Mouse (Mus musculus) ES-E14 (cell line): ENCODE data around the gene Ttll13. TPM values are rescaled to one million over a fixed set of nuclear protein-coding genes. Genes with fewer than 3 reads are reported as not detected.

ENCODE experiments used
- DNase-seq: peaks from one replicate; pipeline ENCODE4 v3.0.0-alpha.2; 2013; ENCODE audit warnings: low read depth, low spot score
- H3K27ac ChIP-seq: 2 replicates; pipeline ENCODE4 v1.5.1; 2012; ENCODE audit warnings: low read depth, mild to moderate bottlenecking, low read length, moderate library complexity, mixed read lengths; ENCODE audit not compliant: poor library complexity, insufficient read depth, severe bottlenecking
- H3K36me3 ChIP-seq: 2 replicates; pipeline ENCODE4 v1.6.1; 2012; ENCODE audit warnings: mild to moderate bottlenecking, low read length, moderate library complexity, mixed read lengths; ENCODE audit not compliant: control insufficient read depth, poor library complexity, insufficient read depth, severe bottlenecking
- H3K4me1 ChIP-seq, 2 experiments: fragments of 150-350 bp in 1 of 2; sonication (generic) in 1 of 2; 2 replicates each; pipeline ENCODE4 v1.6.1; 2012; ENCODE audit warnings: low read length in 2 of 2, mild to moderate bottlenecking in 1 of 2, mixed read lengths in 1 of 2; ENCODE audit not compliant: control insufficient read depth in 2 of 2, insufficient read depth in 2 of 2, poor library complexity in 1 of 2
- H3K4me3 ChIP-seq, 2 experiments: fragments of 150-350 bp in 1 of 2; sonication (generic) in 1 of 2; 2 replicates each; pipeline ENCODE4 v1.5.1; 2012; ENCODE audit warnings: low read length in 2 of 2, low read depth in 1 of 2, mild to moderate bottlenecking in 1 of 2, mixed read lengths in 1 of 2; ENCODE audit not compliant: insufficient read depth in 1 of 2, poor library complexity in 1 of 2, severe bottlenecking in 1 of 2
- H3K9ac ChIP-seq: 2 replicates; pipeline ENCODE4 v1.6.1; 2012; ENCODE audit warnings: low read depth, mild to moderate bottlenecking, low read length, mixed read lengths; ENCODE audit not compliant: poor library complexity, insufficient read depth, severe bottlenecking
- H3K9me3 ChIP-seq: fragments of 150-350 bp; sonication (generic); 2 replicates; pipeline ENCODE4 v1.6.1; 2012; ENCODE audit warnings: low read depth, mild to moderate bottlenecking, low read length; ENCODE audit not compliant: control insufficient read depth, insufficient read depth
- CHD2 ChIP-seq: IDR thresholded peaks from 2 replicates; pipeline ENCODE4 v1.6.1; 2014; ENCODE audit warnings: mild to moderate bottlenecking, low read depth, low read length, inconsistent platforms
- HCFC1 ChIP-seq: IDR thresholded peaks from 2 replicates; pipeline ENCODE4 v1.6.1; 2012; ENCODE audit warnings: low read length, inconsistent platforms, borderline replicate concordance; ENCODE audit not compliant: insufficient read depth
- MAFK ChIP-seq: IDR thresholded peaks from 2 replicates; pipeline ENCODE4 v1.6.1; 2014; ENCODE audit warnings: mild to moderate bottlenecking, low read depth, low read length, inconsistent platforms; ENCODE audit not compliant: insufficient read depth
- ZC3H11A ChIP-seq: IDR thresholded peaks from 2 replicates; pipeline ENCODE4 v1.6.1; 2012; ENCODE audit warnings: low read depth, mild to moderate bottlenecking, inconsistent platforms, low read length, borderline replicate concordance
- ZNF384 ChIP-seq: IDR thresholded peaks from 2 replicates; pipeline ENCODE4 v1.6.1; 2012; ENCODE audit warnings: low read depth, low read length, inconsistent platforms
- in situ Hi-C, 2 experiments: fragments of 600-800 bp; cut with MboI; formaldehyde crosslinking; loops; one replicate each; pipeline ENCODE4 v1.15.1; 2025; ENCODE audit warnings: low sequenced_read_pairs in 2 of 2, inconsistent platforms in 1 of 2; ENCODE audit not compliant: unreplicated experiment in 2 of 2
- total RNA-seq: library from RNA; depleted of rRNA; stranded (reverse); fragments of 300-350 nt; gene quantifications from 2 replicates; pipeline ENCODE4 v1.2.3, GENCODE M21; 2012

Ttll13 gene
- total RNA-seq, 1 experiment: 2.8 TPM

- H3K36me3 ChIP-seq: peaks cover 35% of the 10 kb centered on the region
- no peak for TF ChIP-seq CHD2
- in situ Hi-C loops: no loop called here
- no peak overlapping the region for H3K27ac ChIP-seq
- H3K4me1 ChIP-seq: peaks cover 21 to 73% of the 10 kb centered on the region in 2 experiments
- DNase-seq: no peak
- no peak overlapping the region for H3K4me3 ChIP-seq
- H3K9me3 ChIP-seq: no peaks in the 10 kb centered on the region
- H3K9ac ChIP-seq: no peak overlapping the region
Observed at GRCm38 (mm10) chr7:80204961-80205360, 41.2 kb upstream of the Ttll13 start.

GRCm38 (mm10) chr7:80205705-80206589 is 40.2 kb upstream of the Ttll13 start:
- H3K4me3 ChIP-seq: no peak overlapping the region
- H3K4me1 ChIP-seq: peaks cover 23 to 67% of the 10 kb centered on the region in 2 experiments

GRCm38 (mm10) chr7:80207314-80207731 is 38.9 kb upstream of the Ttll13 start:
- peak overlapping the region; percentile 54; the same call in 1 of the 2 replicates for H3K27ac ChIP-seq
- DNase-seq: no peak
- H3K4me3 ChIP-seq: peak overlapping the region in 1 of 2 experiments; percentile 4; a peak in 1 of 4 replicates
- TF ChIP-seq HCFC1 (no peak), MAFK (peak; percentile 50; the same call in 1 of the 2 replicates), ZNF384 (no peak)
- no peaks in the 10 kb centered on the region for H3K9me3 ChIP-seq
- peaks cover 17 to 55% of the 10 kb centered on the region in 2 experiments for H3K4me1 ChIP-seq
- H3K36me3 ChIP-seq: peaks cover 25% of the 10 kb centered on the region
- peak overlapping the region; percentile 61; the same call in 1 of the 2 replicates for H3K9ac ChIP-seq
- in situ Hi-C loops: no loop called here

More at GRCm38 (mm10) chr7:80205705-80206589, 40.2 kb upstream of the Ttll13 start:
- peaks cover 32% of the 10 kb centered on the region for H3K36me3 ChIP-seq
- in situ Hi-C loops: no loop called here
- H3K9ac ChIP-seq: no peak overlapping the region
- H3K9me3 ChIP-seq: no peaks in the 10 kb centered on the region
- TF ChIP-seq HCFC1: no peak
- TF ChIP-seq CHD2: no peak
- no peak for TF ChIP-seq MAFK
- TF ChIP-seq ZC3H11A: no peak
- no peak for DNase-seq
- no peak overlapping the region for H3K27ac ChIP-seq

- Histone ChIP-seq H3K4me1 (peaks cover 17 to 47% of the 10 kb centered on the region in 2 experiments), H3K9ac (peak overlapping the region; percentile 61; the same call in 1 of the 2 replicates), H3K36me3 (peaks cover 22% of the 10 kb centered on the region), H3K27ac (peak overlapping the region; percentile 54), H3K4me3 (peak overlapping the region in 1 of 2 experiments; percentile 49; a peak in 3 of 4 replicates), H3K9me3 (no peaks in the 10 kb centered on the region)
- TF ChIP-seq ZNF384 (no peak), ZC3H11A (no peak), HCFC1 (no peak), MAFK (no peak), CHD2 (no peak)
- no peak for DNase-seq
- in situ Hi-C loops: no loop called here
Observed at GRCm38 (mm10) chr7:80208026-80208642, 38.0 kb upstream of the Ttll13 start.
